Mouse (Mus musculus) G1E (cell line): ENCODE data around the gene Slc36a2.

Source experiments
- CTCF ChIP-seq: IDR thresholded peaks from 2 replicates; pipeline ENCODE4 v1.5.1; 2012; ENCODE audit warnings: low read depth, low read length, inconsistent platforms, mixed read lengths
- GATA1 ChIP-seq: IDR thresholded peaks from 2 replicates; pipeline ENCODE4 v1.6.1; 2012; ENCODE audit warnings: borderline replicate concordance, low read length, inconsistent platforms, mixed read lengths
- GATA2 ChIP-seq: IDR thresholded peaks from 2 replicates; pipeline ENCODE4 v1.6.1; 2012; ENCODE audit warnings: low read depth, low read length, inconsistent platforms, borderline replicate concordance
- POLR2AphosphoS5 ChIP-seq: IDR thresholded peaks from 2 replicates; pipeline ENCODE4 v1.6.1; 2012; ENCODE audit warnings: low read depth, low read length, inconsistent platforms; ENCODE audit not compliant: insufficient replicate concordance
- TAL1 ChIP-seq: conservative IDR thresholded peaks from 2 replicates; pipeline ENCODE4 v1.6.1; 2012; ENCODE audit warnings: low read depth, low read length, inconsistent platforms, mixed read lengths

DNA sequence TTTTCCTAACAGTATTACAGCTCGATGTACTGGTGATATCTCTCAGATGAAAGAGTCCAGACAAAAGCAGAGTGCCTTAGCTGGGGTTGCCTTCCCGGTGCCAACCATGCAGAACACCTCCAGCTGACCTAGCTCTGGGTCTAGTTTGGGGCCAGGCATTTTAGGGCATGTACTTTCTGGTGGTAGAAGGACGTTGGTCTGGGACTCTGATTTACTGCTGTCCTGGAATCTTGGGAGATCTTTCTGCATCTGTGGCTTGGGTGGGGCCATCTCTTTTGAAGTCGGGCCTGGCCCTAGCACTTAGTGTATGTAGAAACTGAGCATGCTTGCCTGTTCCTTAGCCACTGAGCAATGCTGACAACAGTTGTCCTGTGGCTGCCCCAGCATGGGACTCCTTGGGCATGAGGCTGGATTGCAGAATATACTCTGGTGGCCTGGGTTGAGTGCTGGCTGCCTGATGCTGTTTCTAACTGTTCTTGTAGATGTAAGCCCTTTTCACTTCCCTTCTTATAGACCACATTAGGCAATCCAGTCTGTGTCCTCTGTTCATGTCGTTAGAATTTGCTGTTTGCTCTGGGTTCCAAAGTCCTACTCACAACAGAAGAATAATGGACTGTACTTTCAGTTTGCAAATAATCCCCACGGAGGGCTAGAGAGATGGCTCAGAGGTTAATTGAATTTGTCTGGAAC is 23.3 kb upstream of the Slc36a2 start:
- TF ChIP-seq CTCF (no peak), TAL1 (no peak), GATA1 (no peak), POLR2AphosphoS5 (no peak), GATA2 (no peak)
